Mouse (Mus musculus): ENCODE results near the gene Cltc. TPM values are rescaled to one million over a fixed set of nuclear protein-coding genes. Genes with fewer than 3 reads are reported as not detected.
A peak's percentile ranks its signal among the peaks of the same experiment; 100 is the strongest.

The Cltc gene
- polyA plus RNA-seq, 1 experiment from 2014 or later: 148 TPM

- H3K4me2 ChIP-seq (ENCODE audit: low read depth, low read length): no peak overlapping the region
- H3K4me1 ChIP-seq (ENCODE audit: control insufficient read depth, insufficient read depth, low read length): peaks cover 15% of the 10 kb centered on the region
- no peak overlapping the region for H3K9ac ChIP-seq (ENCODE audit: low read length)
- H3K36me3 ChIP-seq (ENCODE audit: control insufficient read depth, insufficient read depth, low read length): no peaks in the 10 kb centered on the region
- H3K27ac ChIP-seq (ENCODE audit: low read length): no peak overlapping the region
- 88% methylated on average over 2 of the region's 2 CpGs for WGBS
- no peaks in the 10 kb centered on the region for H3K9me3 ChIP-seq (replicated peaks; ENCODE audit: control insufficient read depth, low read length)
- no peak overlapping the region for H3K4me3 ChIP-seq (replicated peaks; ENCODE audit: low read length)
- no peaks in the 10 kb centered on the region for H3K27me3 ChIP-seq (ENCODE audit: control insufficient read depth, insufficient read depth, low read length)
- no peak for ATAC-seq (ENCODE audit: insufficient read depth, low FRiP score)
Observed at GRCm38 (mm10) chr11:86759886-86760285, 2.5 kb upstream of the Cltc start.

- Histone ChIP-seq H3K4me2 (ENCODE audit: low read depth, low read length) (no peak overlapping the region), H3K27ac (ENCODE audit: low read length) (no peak overlapping the region), H3K4me1 (ENCODE audit: control insufficient read depth, insufficient read depth, low read length) (peaks cover 17% of the 10 kb centered on the region), H3K9ac (ENCODE audit: low read length) (no peak overlapping the region), H3K4me3 (replicated peaks; ENCODE audit: low read length) (no peak overlapping the region), H3K27me3 (ENCODE audit: control insufficient read depth, insufficient read depth, low read length) (no peaks in the 10 kb centered on the region), H3K36me3 (ENCODE audit: control insufficient read depth, insufficient read depth, low read length) (no peaks in the 10 kb centered on the region), H3K9me3 (replicated peaks; ENCODE audit: control insufficient read depth, low read length) (no peaks in the 10 kb centered on the region)
- 90% methylated on average over 1 of the region's 1 CpGs for WGBS
- ATAC-seq (ENCODE audit: insufficient read depth, low FRiP score): no peak
Observed at GRCm38 (mm10) chr11:86759226-86759625, 1.9 kb upstream of the Cltc start.

DNA sequence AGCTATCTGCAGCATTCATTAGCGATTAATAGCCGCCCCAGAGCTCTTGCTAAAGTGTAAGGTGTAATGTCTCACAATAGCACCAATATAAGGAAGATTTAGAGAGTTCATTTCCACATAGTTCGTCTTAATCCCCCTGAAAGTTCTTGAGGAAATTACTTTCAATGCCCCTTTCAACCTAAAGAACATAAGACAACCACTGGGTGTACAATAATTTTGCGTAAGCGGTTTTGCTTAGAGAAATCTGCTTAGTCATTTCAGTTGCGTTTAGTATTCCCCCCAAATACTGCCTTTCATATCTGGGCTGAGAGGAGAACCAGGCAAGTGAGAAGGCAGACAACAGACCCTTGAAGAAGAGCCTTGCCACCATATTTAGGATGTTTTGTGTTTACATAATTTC, 1.2 kb upstream of the Cltc start:
- no peak for ATAC-seq (ENCODE audit: insufficient read depth, low FRiP score)
- Histone ChIP-seq H3K9me3 (replicated peaks; ENCODE audit: control insufficient read depth, low read length) (no peaks in the 10 kb centered on the region), H3K27me3 (ENCODE audit: control insufficient read depth, insufficient read depth, low read length) (no peaks in the 10 kb centered on the region), H3K4me2 (ENCODE audit: low read depth, low read length) (peak overlapping the region; percentile 89), H3K27ac (ENCODE audit: low read length) (peak overlapping the region; percentile 100), H3K4me1 (ENCODE audit: control insufficient read depth, insufficient read depth, low read length) (peaks cover 23% of the 10 kb centered on the region), H3K9ac (ENCODE audit: low read length) (peak overlapping the region; percentile 98), H3K4me3 (replicated peaks; ENCODE audit: low read length) (peak overlapping the region; percentile 100), H3K36me3 (ENCODE audit: control insufficient read depth, insufficient read depth, low read length) (no peaks in the 10 kb centered on the region)
- 22% methylated on average over 6 of the region's 6 CpGs for WGBS

DNA sequence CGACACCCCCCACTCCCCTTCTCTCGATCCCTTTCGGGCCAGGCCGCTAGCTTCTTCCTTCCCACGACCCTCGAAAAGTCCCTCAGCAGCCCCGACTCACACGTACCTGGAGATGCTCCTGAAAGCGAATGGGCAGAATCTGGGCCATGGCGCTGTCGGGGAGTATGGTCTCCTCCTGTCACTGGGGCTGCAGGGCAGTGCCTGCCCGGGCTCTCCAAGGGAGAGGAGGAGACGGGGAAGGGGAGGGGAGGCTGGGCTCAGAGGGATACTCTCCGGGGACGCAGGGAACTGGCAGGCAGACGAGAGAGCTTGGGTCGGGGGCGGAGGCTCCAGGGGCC, 254 bp downstream of the Cltc start:
- Histone ChIP-seq H3K36me3 (ENCODE audit: control insufficient read depth, insufficient read depth, low read length) (no peaks in the 10 kb centered on the region), H3K9me3 (replicated peaks; ENCODE audit: control insufficient read depth, low read length) (no peaks in the 10 kb centered on the region), H3K27me3 (ENCODE audit: control insufficient read depth, insufficient read depth, low read length) (no peaks in the 10 kb centered on the region), H3K4me1 (ENCODE audit: control insufficient read depth, insufficient read depth, low read length) (peaks cover 26% of the 10 kb centered on the region), H3K9ac (ENCODE audit: low read length) (peak overlapping the region; percentile 98), H3K4me2 (ENCODE audit: low read depth, low read length) (peak overlapping the region; percentile 95), H3K27ac (ENCODE audit: low read length) (peak overlapping the region; percentile 100), H3K4me3 (replicated peaks; ENCODE audit: low read length) (peak overlapping the region; percentile 100)
- 0% methylated on average over 18 of the region's 18 CpGs for WGBS
- ATAC-seq (ENCODE audit: insufficient read depth, low FRiP score): no peak

GRCm38 (mm10) chr11:86756156-86757141, 916 bp downstream of the Cltc start:
- 2% methylated on average over 31 of the region's 31 CpGs for WGBS
- no peak; the same call in 1 of the 2 replicates for ATAC-seq (ENCODE audit: insufficient read depth, low FRiP score)
- no peaks in the 10 kb centered on the region for H3K27me3 ChIP-seq (ENCODE audit: control insufficient read depth, insufficient read depth, low read length)
- peak overlapping the region; percentile 95 for H3K4me2 ChIP-seq (ENCODE audit: low read depth, low read length)
- peak overlapping the region; percentile 98 for H3K9ac ChIP-seq (ENCODE audit: low read length)
- H3K4me3 ChIP-seq (replicated peaks; ENCODE audit: low read length): peak overlapping the region; percentile 100
- peak overlapping the region; percentile 100 for H3K27ac ChIP-seq (ENCODE audit: low read length)
- peaks cover 28% of the 10 kb centered on the region for H3K4me1 ChIP-seq (ENCODE audit: control insufficient read depth, insufficient read depth, low read length)
- H3K36me3 ChIP-seq (ENCODE audit: control insufficient read depth, insufficient read depth, low read length): no peaks in the 10 kb centered on the region
- no peaks in the 10 kb centered on the region for H3K9me3 ChIP-seq (replicated peaks; ENCODE audit: control insufficient read depth, low read length)

DNA sequence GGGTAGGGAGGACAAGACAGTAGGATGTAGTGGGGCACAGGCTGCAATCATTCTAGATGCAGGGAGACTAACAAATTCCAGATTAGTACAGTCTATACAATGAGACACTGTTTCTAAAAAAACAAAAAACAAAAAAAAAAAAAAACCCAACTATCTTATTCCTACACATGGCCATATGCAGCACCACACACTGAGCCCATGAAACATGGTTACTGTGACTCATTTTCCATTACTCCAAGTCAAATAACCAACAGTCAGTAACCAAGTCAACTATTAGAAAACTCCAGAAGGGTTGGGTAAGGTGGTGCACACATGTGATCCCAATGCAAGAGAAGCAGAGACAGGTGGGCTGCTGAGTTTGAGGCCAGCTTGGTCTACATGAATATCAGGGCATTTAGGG, 5.0 kb downstream of the Cltc start:
- H3K4me1 ChIP-seq (ENCODE audit: control insufficient read depth, insufficient read depth, low read length): peaks cover 28% of the 10 kb centered on the region
- no peak overlapping the region for H3K4me2 ChIP-seq (ENCODE audit: low read depth, low read length)
- H3K4me3 ChIP-seq (replicated peaks; ENCODE audit: low read length): no peak overlapping the region
- H3K27me3 ChIP-seq (ENCODE audit: control insufficient read depth, insufficient read depth, low read length): no peaks in the 10 kb centered on the region
- ATAC-seq (ENCODE audit: insufficient read depth, low FRiP score): no peak
- no peaks in the 10 kb centered on the region for H3K9me3 ChIP-seq (replicated peaks; ENCODE audit: control insufficient read depth, low read length)
- H3K27ac ChIP-seq (ENCODE audit: low read length): no peak overlapping the region
- H3K36me3 ChIP-seq (ENCODE audit: control insufficient read depth, insufficient read depth, low read length): no peaks in the 10 kb centered on the region
- no peak overlapping the region for H3K9ac ChIP-seq (ENCODE audit: low read length)

DNA sequence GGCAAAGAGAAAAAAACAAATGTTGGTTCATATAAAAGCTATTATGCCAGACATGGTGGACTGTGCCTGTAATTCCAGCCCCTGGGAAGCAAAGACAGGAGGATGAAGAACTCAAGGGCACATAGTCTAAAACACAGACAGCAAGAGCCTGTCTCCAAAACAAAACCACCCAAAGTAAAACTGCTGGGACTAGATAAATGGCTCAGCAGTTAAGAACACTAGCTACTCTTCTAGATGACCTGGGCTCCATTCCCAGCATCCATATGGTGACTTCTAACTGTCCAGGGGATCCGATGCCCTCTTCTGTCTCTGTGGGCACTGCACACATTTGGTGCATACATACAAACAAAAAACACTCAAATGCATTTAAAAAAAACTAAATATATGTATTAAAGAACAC, 6.4 kb downstream of the Cltc start:
- no peak overlapping the region; the same call in 1 of the 2 replicates for H3K27ac ChIP-seq (ENCODE audit: low read length)
- H3K9me3 ChIP-seq (replicated peaks; ENCODE audit: control insufficient read depth, low read length): no peaks in the 10 kb centered on the region
- H3K4me1 ChIP-seq (ENCODE audit: control insufficient read depth, insufficient read depth, low read length): peaks cover 30% of the 10 kb centered on the region
- 92% methylated on average over 1 of the region's 1 CpGs for WGBS
- H3K4me2 ChIP-seq (ENCODE audit: low read depth, low read length): no peak overlapping the region
- ATAC-seq (ENCODE audit: insufficient read depth, low FRiP score): no peak
- H3K36me3 ChIP-seq (ENCODE audit: control insufficient read depth, insufficient read depth, low read length): no peaks in the 10 kb centered on the region
- no peak overlapping the region for H3K9ac ChIP-seq (ENCODE audit: low read length)
- no peaks in the 10 kb centered on the region for H3K27me3 ChIP-seq (ENCODE audit: control insufficient read depth, insufficient read depth, low read length)
- H3K4me3 ChIP-seq (replicated peaks; ENCODE audit: low read length): no peak overlapping the region

DNA sequence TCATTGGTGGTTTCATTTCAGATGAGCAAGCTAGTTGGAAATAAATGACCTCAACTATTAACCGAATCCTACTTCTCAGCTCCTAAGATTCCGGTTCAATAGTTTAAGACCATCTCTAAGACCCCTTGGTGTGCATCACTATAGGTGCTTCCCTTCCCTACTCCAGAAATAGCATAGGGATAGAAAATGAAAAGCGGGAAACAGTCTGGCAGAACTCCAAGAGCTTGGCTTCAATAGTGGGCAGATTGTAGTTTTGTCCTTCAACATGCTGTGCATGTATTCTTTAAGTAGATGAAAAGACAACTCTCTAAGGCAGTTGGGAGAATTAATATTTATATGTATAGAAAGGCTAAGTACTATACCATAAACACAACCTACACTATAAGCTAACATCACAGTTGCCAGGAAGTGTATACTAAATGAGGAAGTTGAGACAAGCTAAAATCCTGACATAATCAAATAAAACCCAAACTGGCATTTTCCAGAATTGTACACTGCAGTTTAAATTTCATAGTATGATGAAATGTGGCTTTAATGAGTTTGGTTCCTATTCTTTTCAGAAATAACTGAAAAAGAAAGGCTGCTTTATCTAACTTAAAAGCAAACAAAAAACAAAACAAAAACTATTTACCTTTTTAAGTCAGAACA, 7.5 kb downstream of the Cltc start:
- ATAC-seq (ENCODE audit: insufficient read depth, low FRiP score): no peak

More for the DNA sequence above, 7.5 kb downstream of the Cltc start:
- Histone ChIP-seq H3K4me3 (replicated peaks; ENCODE audit: low read length) (no peak overlapping the region), H3K27me3 (ENCODE audit: control insufficient read depth, insufficient read depth, low read length) (no peaks in the 10 kb centered on the region), H3K4me1 (ENCODE audit: control insufficient read depth, insufficient read depth, low read length) (peaks cover 34% of the 10 kb centered on the region), H3K4me2 (ENCODE audit: low read depth, low read length) (no peak overlapping the region), H3K9me3 (replicated peaks; ENCODE audit: control insufficient read depth, low read length) (no peaks in the 10 kb centered on the region), H3K36me3 (ENCODE audit: control insufficient read depth, insufficient read depth, low read length) (no peaks in the 10 kb centered on the region), H3K27ac (ENCODE audit: low read length) (no peak overlapping the region), H3K9ac (ENCODE audit: low read length) (no peak overlapping the region)
- 75% methylated on average over 3 of the region's 3 CpGs for WGBS

All from stomach, embryonic 16.5 days (tissue).